Mouse (Mus musculus) small intestine, adult 2 months (tissue): ENCODE results near the gene Arhgap32. TPM values are rescaled to one million over a fixed set of nuclear protein-coding genes. Genes with fewer than 3 reads are reported as not detected.

Source experiments
- H3K27ac ChIP-seq: fragments of 200-500 bp; 2 replicates; pipeline ENCODE4 v1.5.1; 2012; ENCODE audit warnings: low read depth, low read length, control low read depth, inconsistent platforms; ENCODE audit not compliant: insufficient read depth
- H3K27me3 ChIP-seq: fragments of 200-500 bp; 2 replicates; pipeline ENCODE4 v1.6.1; 2012; ENCODE audit warnings: mild to moderate bottlenecking, moderate library complexity, low read length, inconsistent platforms; ENCODE audit not compliant: control insufficient read depth, insufficient read depth
- H3K36me3 ChIP-seq: fragments of 200-500 bp; 2 replicates; pipeline ENCODE4 v1.6.1; 2012; ENCODE audit warnings: mild to moderate bottlenecking, low read length, control low read depth, inconsistent platforms; ENCODE audit not compliant: control insufficient read depth, insufficient read depth
- H3K4me1 ChIP-seq: fragments of 200-500 bp; 2 replicates; pipeline ENCODE4 v1.6.1; 2012; ENCODE audit warnings: low read length, inconsistent platforms, mixed read lengths; ENCODE audit not compliant: control insufficient read depth, insufficient read depth, insufficient read length
- H3K4me3 ChIP-seq: fragments of 200-500 bp; 2 replicates; pipeline ENCODE4 v1.5.1; 2012; ENCODE audit warnings: low read depth, mild to moderate bottlenecking, control low read depth, inconsistent platforms, low read length, moderate library complexity
- CTCF ChIP-seq: fragments of 200-500 bp; IDR thresholded peaks from 2 replicates; pipeline ENCODE4 v1.5.1; 2012; ENCODE audit warnings: low read depth, mild to moderate bottlenecking, control low read depth, inconsistent platforms, low read length, moderate library complexity, mixed read lengths; ENCODE audit not compliant: insufficient replicate concordance, insufficient read length; ENCODE audit errors: extremely low read depth
- POLR2A ChIP-seq: fragments of 200-500 bp; IDR thresholded peaks from 2 replicates; pipeline ENCODE4 v1.6.1; 2012; ENCODE audit warnings: low read depth, mild to moderate bottlenecking, control low read depth, inconsistent platforms, low read length, moderate library complexity
- WGBS: fragments of 180-500 bp; shearing (Covaris S2); methylation state at CpG from one replicate; pipeline ENCODE4 v1.1.7; 2018; 5-methylcytosine and 5-hydroxymethylcytosine counted together
- polyA plus RNA-seq: library from polyadenylated mRNA; depleted of rRNA; stranded (reverse); fragments of >200 nt; gene quantifications from 2 replicates; pipeline ENCODE4 v1.2.3, GENCODE M21; 2012; rRNA removed

The Arhgap32 gene
- polyA plus RNA-seq, result 8.1 and 11.6 TPM in 2 replicates

- Histone ChIP-seq H3K36me3 (no peaks in the 10 kb centered on the region), H3K27me3 (no peaks in the 10 kb centered on the region), H3K4me1 (no peaks in the 10 kb centered on the region; the same call in 1 of the 2 replicates), H3K4me3 (no peak within 1 kb of the TSS), H3K27ac (no peak within 1 kb of the TSS)
- TF ChIP-seq POLR2A, result no peak
- TF ChIP-seq CTCF, result no peak
- 83% methylated on average over 1 of the region's 1 CpGs for WGBS
Measured at GRCm38 (mm10) chr9:32115786-32116185, at the start of gene Arhgap32. Gene Arhgap32, plus strand, starts transcription at chr9:32116136.

DNA sequence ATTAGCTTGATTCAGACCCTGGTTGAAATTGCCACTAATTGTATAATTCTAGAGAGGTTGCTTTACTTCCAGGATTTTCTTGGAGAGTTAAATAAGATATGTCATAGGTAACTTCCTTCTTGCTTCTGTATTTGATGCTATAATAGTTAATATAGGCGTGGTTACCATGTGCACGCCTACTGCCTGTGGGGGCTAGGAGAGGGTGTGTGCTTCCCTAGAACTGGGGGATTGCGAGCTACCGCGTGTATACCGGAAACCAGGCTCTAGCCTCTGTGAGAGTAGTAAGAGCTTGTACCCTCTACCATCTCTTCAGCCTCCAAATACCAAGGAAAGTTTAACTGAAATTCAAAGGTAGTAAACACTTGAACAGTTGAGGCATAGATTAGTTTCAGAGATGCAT lies 43.2 kb upstream of the Arhgap32 start:
- H3K27ac ChIP-seq, result no peak overlapping the region
- no peaks in the 10 kb centered on the region for H3K4me1 ChIP-seq
- TF ChIP-seq CTCF (no peak), POLR2A (no peak)
- WGBS, result 83% methylated on average over 6 of the region's 6 CpGs
- H3K4me3 ChIP-seq, result no peak overlapping the region
- H3K36me3 ChIP-seq, result no peaks in the 10 kb centered on the region
- H3K27me3 ChIP-seq, result no peaks in the 10 kb centered on the region

- TF ChIP-seq CTCF (no peak), POLR2A (no peak)
- H3K4me3 ChIP-seq, result no peak overlapping the region
- 75% methylated on average over 4 of the region's 4 CpGs for WGBS
- H3K36me3 ChIP-seq, result no peaks in the 10 kb centered on the region
- H3K27ac ChIP-seq, result no peak overlapping the region
- H3K27me3 ChIP-seq, result no peaks in the 10 kb centered on the region
- H3K4me1 ChIP-seq, result 0 out of 2 replicates have a peak, but pooled peaks cover 3% of the 10 kb centered on the region
Measured at GRCm38 (mm10) chr9:32088106-32088776, 27.7 kb upstream of the Arhgap32 start.

DNA sequence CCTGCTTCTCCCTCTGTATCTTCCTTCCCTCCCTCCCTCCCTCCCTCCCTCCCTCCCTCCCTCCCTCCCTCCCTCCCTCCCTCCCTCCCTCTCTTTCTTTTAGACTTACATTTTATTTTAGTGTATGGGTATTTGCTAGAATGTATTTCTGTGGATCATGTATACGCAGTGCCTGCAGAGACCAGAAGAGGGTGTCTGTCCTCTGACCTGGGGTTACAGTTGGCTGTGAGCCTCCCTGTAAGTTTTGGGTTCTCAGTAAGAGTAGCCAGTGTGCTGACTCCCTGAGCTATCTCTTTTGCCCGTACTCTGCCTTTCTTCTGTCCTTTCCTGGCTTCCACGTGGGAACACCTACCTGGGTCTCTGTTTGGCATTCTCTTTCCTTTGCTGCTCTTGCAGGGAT lies 27.1 kb upstream of the Arhgap32 start:
- H3K4me1 ChIP-seq, result peaks cover 5% of the 10 kb centered on the region; the same call in 1 of the 2 replicates
- no peaks in the 10 kb centered on the region for H3K27me3 ChIP-seq
- no peaks in the 10 kb centered on the region for H3K36me3 ChIP-seq
- TF ChIP-seq CTCF (no peak), POLR2A (no peak)
- H3K4me3 ChIP-seq, result no peak overlapping the region
- no peak overlapping the region for H3K27ac ChIP-seq
- 82% methylated on average over 3 of the region's 3 CpGs for WGBS

- H3K27ac ChIP-seq, result no peak overlapping the region
- peaks cover 12% of the 10 kb centered on the region; the same call in 1 of the 2 replicates for H3K4me1 ChIP-seq
- 46% methylated on average over 2 of the region's 2 CpGs for WGBS
- H3K36me3 ChIP-seq, result no peaks in the 10 kb centered on the region
- TF ChIP-seq POLR2A (no peak), CTCF (no peak)
- H3K27me3 ChIP-seq, result no peaks in the 10 kb centered on the region
- H3K4me3 ChIP-seq, result no peak overlapping the region
Measured at GRCm38 (mm10) chr9:32093456-32093855, 22.5 kb upstream of the Arhgap32 start.

DNA sequence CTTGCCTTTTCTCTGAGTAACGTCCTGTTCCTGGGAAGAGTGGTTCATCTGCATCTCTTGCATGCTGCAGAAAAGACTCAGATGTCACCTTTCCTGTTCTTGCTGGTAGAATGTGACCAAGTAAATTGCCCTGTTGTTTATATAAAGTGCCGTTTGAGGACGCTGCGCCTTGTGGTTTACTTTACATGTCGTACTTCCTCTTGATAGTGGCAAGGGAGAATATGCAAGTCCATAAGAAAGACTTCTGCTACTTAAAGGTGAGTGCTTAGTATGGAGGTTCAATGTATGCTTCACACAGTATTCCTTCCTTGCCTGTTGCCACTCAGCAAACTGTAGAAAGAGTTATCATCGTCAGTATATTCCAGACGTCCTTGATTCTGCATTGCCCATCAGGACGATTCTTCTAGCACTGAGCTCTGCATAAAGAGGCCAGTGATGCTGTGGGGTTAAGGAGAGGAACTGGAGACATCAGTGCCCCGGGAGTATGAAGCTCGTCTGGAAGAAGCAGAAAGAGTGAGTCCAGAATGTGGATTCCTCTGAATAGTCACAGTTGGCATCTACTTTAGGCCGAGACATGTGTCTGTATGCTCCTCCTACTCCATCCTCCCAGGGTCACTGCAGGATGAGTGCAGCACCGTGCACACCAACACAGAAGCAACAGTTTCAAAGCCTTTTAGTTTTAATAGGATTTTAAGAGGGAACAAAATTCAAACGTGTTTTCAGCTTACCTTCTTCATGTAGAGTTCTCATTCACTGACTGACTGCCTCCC lies 21.4 kb upstream of the Arhgap32 start:
- Histone ChIP-seq H3K27ac (no peak overlapping the region), H3K27me3 (no peaks in the 10 kb centered on the region), H3K4me3 (no peak overlapping the region), H3K36me3 (no peaks in the 10 kb centered on the region), H3K4me1 (peaks cover 12% of the 10 kb centered on the region; the same call in 1 of the 2 replicates)
- WGBS, result 52% methylated on average over 13 of the region's 13 CpGs
- TF ChIP-seq POLR2A, result no peak
- TF ChIP-seq CTCF, result no peak

DNA sequence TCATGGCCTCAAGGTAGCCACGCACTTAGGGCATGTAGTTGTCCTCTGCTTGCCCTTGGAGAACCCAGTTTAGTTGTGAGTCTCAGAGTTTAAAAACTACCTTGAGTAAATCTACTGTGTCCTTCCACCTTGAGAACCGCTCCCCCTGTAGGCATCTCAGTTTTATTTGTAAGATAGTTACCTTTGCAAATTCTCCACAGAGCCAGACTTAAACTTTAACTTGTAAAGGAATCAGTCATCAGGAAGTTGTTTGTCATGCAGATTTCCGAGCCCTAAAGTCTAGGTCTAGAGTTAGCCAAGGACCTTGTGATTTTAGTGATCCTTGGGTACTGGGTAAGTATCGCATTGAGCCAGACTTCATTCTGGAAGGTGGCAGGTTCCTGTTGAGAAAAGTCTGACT lies 20.4 kb upstream of the Arhgap32 start:
- no peak overlapping the region for H3K4me3 ChIP-seq
- no peak overlapping the region for H3K27ac ChIP-seq
- no peak for TF ChIP-seq CTCF
- TF ChIP-seq POLR2A, result no peak
- no peaks in the 10 kb centered on the region for H3K36me3 ChIP-seq
- H3K4me1 ChIP-seq, result peaks cover 12% of the 10 kb centered on the region; the same call in 1 of the 2 replicates
- 93% methylated on average over 4 of the region's 4 CpGs for WGBS
- H3K27me3 ChIP-seq, result no peaks in the 10 kb centered on the region

- WGBS, result 62% methylated on average over 7 of the region's 7 CpGs
- Histone ChIP-seq H3K27ac (no peak overlapping the region), H3K4me3 (no peak overlapping the region), H3K4me1 (peaks cover 12% of the 10 kb centered on the region; the same call in 1 of the 2 replicates), H3K36me3 (no peaks in the 10 kb centered on the region), H3K27me3 (no peaks in the 10 kb centered on the region)
- TF ChIP-seq CTCF (no peak), POLR2A (no peak)
Measured at GRCm38 (mm10) chr9:32096541-32096940, 19.4 kb upstream of the Arhgap32 start.
